Mouse (Mus musculus): ENCODE measurements around the gene Samd4. TPM values are rescaled to one million over a fixed set of nuclear protein-coding genes. Genes with fewer than 3 reads are reported as not detected.

Samd4 gene
- 1.6 and 3.0 TPM in 2 replicates for total RNA-seq (2014; rRNA removed)
- 0.77 and 1.6 TPM in 2 replicates for polyA plus RNA-seq (2012; rRNA removed)

- H3K79me2 ChIP-seq (ENCODE audit: control insufficient read depth, insufficient read depth, low read length) = no peaks in the 10 kb centered on the region
- peak within 1 kb of the TSS; percentile 98 for H3K27ac ChIP-seq (replicated peaks; ENCODE audit: insufficient read depth, low read depth, low read length)
- H3K9ac ChIP-seq (ENCODE audit: low read depth, low read length) = peak within 1 kb of the TSS; percentile 95
- H3K36me3 ChIP-seq (ENCODE audit: control insufficient read depth, insufficient read depth, low read length) = no peaks in the 10 kb centered on the region
- peaks cover 4% of the 10 kb centered on the region for H3K4me1 ChIP-seq (ENCODE audit: control insufficient read depth, insufficient read depth, low read length)
- TF ChIP-seq CTCF (IDR thresholded peaks at IDR 0.05; ENCODE audit: low read depth, low read length) (peak; percentile 52), POLR2A (IDR thresholded peaks at IDR 0.05; ENCODE audit: extremely low read depth, insufficient read depth, low read length) (peak; percentile 78)
- no peaks in the 10 kb centered on the region for H3K27me3 ChIP-seq (ENCODE audit: control insufficient read depth, insufficient read depth, low read length)
- peak; percentile 88 for DNase-seq (ENCODE audit: extremely low read depth, low read depth, low spot score)
- WGBS = under 1% methylated on average over 52 of the region's 54 CpGs
- peak within 1 kb of the TSS; percentile 80 for H3K4me3 ChIP-seq (ENCODE audit: insufficient read depth, low read depth, low read length)
Observed at GRCm38 (mm10) chr14:46882431-46883067, at the start of gene Samd4. Gene Samd4 (plus strand): TSS chr14:46882854.

GRCm38 (mm10) chr14:46839326-46839725 lies 43.3 kb upstream of the Samd4 start:
- no peak for DNase-seq (ENCODE audit: extremely low read depth, low read depth, low spot score)
- Histone ChIP-seq H3K27ac (replicated peaks; ENCODE audit: insufficient read depth, low read depth, low read length) (no peak overlapping the region), H3K4me1 (ENCODE audit: control insufficient read depth, insufficient read depth, low read length) (no peaks in the 10 kb centered on the region), H3K79me2 (ENCODE audit: control insufficient read depth, insufficient read depth, low read length) (peaks cover 7% of the 10 kb centered on the region; the same call in 1 of the 2 replicates), H3K9ac (ENCODE audit: low read depth, low read length) (no peak overlapping the region), H3K36me3 (ENCODE audit: control insufficient read depth, insufficient read depth, low read length) (peaks cover 13% of the 10 kb centered on the region), H3K4me3 (ENCODE audit: insufficient read depth, low read depth, low read length) (no peak overlapping the region), H3K27me3 (ENCODE audit: control insufficient read depth, insufficient read depth, low read length) (no peaks in the 10 kb centered on the region)
- WGBS = 81% methylated on average over 4 of the region's 4 CpGs
- TF ChIP-seq CTCF (IDR thresholded peaks at IDR 0.05; ENCODE audit: low read depth, low read length) (no peak), POLR2A (IDR thresholded peaks at IDR 0.05; ENCODE audit: extremely low read depth, insufficient read depth, low read length) (no peak)

- Histone ChIP-seq H3K4me3 (ENCODE audit: insufficient read depth, low read depth, low read length) (no peak overlapping the region), H3K9ac (ENCODE audit: low read depth, low read length) (no peak overlapping the region), H3K27ac (replicated peaks; ENCODE audit: insufficient read depth, low read depth, low read length) (no peak overlapping the region), H3K36me3 (ENCODE audit: control insufficient read depth, insufficient read depth, low read length) (peaks cover 22% of the 10 kb centered on the region), H3K27me3 (ENCODE audit: control insufficient read depth, insufficient read depth, low read length) (no peaks in the 10 kb centered on the region), H3K79me2 (ENCODE audit: control insufficient read depth, insufficient read depth, low read length) (no peaks in the 10 kb centered on the region), H3K4me1 (ENCODE audit: control insufficient read depth, insufficient read depth, low read length) (peaks cover 2% of the 10 kb centered on the region; the same call in 1 of the 2 replicates)
- TF ChIP-seq CTCF (IDR thresholded peaks at IDR 0.05; ENCODE audit: low read depth, low read length) (no peak), POLR2A (IDR thresholded peaks at IDR 0.05; ENCODE audit: extremely low read depth, insufficient read depth, low read length) (no peak)
- DNase-seq (ENCODE audit: extremely low read depth, low read depth, low spot score) = no peak
- 95% methylated on average over 11 of the region's 11 CpGs for WGBS
Observed at GRCm38 (mm10) chr14:46845706-46846105, 36.9 kb upstream of the Samd4 start.

- peak; percentile 92 for DNase-seq (ENCODE audit: extremely low read depth, low read depth, low spot score)
- H3K4me3 ChIP-seq (ENCODE audit: insufficient read depth, low read depth, low read length) = no peak overlapping the region
- TF ChIP-seq POLR2A (IDR thresholded peaks at IDR 0.05; ENCODE audit: extremely low read depth, insufficient read depth, low read length) = no peak
- no peak for TF ChIP-seq CTCF (IDR thresholded peaks at IDR 0.05; ENCODE audit: low read depth, low read length)
- H3K79me2 ChIP-seq (ENCODE audit: control insufficient read depth, insufficient read depth, low read length) = no peaks in the 10 kb centered on the region
- no peak overlapping the region for H3K9ac ChIP-seq (ENCODE audit: low read depth, low read length)
- no peaks in the 10 kb centered on the region for H3K27me3 ChIP-seq (ENCODE audit: control insufficient read depth, insufficient read depth, low read length)
- no peak overlapping the region for H3K27ac ChIP-seq (replicated peaks; ENCODE audit: insufficient read depth, low read depth, low read length)
- peaks cover 13% of the 10 kb centered on the region for H3K36me3 ChIP-seq (ENCODE audit: control insufficient read depth, insufficient read depth, low read length)
- WGBS = 30% methylated on average over 4 of the region's 4 CpGs
- H3K4me1 ChIP-seq (ENCODE audit: control insufficient read depth, insufficient read depth, low read length) = peaks cover 2% of the 10 kb centered on the region; the same call in 1 of the 2 replicates
Observed at GRCm38 (mm10) chr14:46848063-46848590, 34.5 kb upstream of the Samd4 start.

- no peaks in the 10 kb centered on the region for H3K27me3 ChIP-seq (ENCODE audit: control insufficient read depth, insufficient read depth, low read length)
- no peak for DNase-seq (ENCODE audit: extremely low read depth, low read depth, low spot score)
- H3K27ac ChIP-seq (replicated peaks; ENCODE audit: insufficient read depth, low read depth, low read length) = no peak overlapping the region
- peaks cover 15% of the 10 kb centered on the region for H3K36me3 ChIP-seq (ENCODE audit: control insufficient read depth, insufficient read depth, low read length)
- H3K79me2 ChIP-seq (ENCODE audit: control insufficient read depth, insufficient read depth, low read length) = no peaks in the 10 kb centered on the region
- H3K9ac ChIP-seq (ENCODE audit: low read depth, low read length) = no peak overlapping the region
- H3K4me3 ChIP-seq (ENCODE audit: insufficient read depth, low read depth, low read length) = no peak overlapping the region
- peaks cover 2% of the 10 kb centered on the region; the same call in 1 of the 2 replicates for H3K4me1 ChIP-seq (ENCODE audit: control insufficient read depth, insufficient read depth, low read length)
- WGBS = 88% methylated on average over 5 of the region's 5 CpGs
- no peak for TF ChIP-seq POLR2A (IDR thresholded peaks at IDR 0.05; ENCODE audit: extremely low read depth, insufficient read depth, low read length)
- TF ChIP-seq CTCF (IDR thresholded peaks at IDR 0.05; ENCODE audit: low read depth, low read length) = no peak
Observed at GRCm38 (mm10) chr14:46848736-46849135, 33.9 kb upstream of the Samd4 start.

- Histone ChIP-seq H3K79me2 (ENCODE audit: control insufficient read depth, insufficient read depth, low read length) (no peaks in the 10 kb centered on the region), H3K36me3 (ENCODE audit: control insufficient read depth, insufficient read depth, low read length) (peaks cover 20% of the 10 kb centered on the region), H3K4me3 (ENCODE audit: insufficient read depth, low read depth, low read length) (no peak overlapping the region), H3K4me1 (ENCODE audit: control insufficient read depth, insufficient read depth, low read length) (peaks cover 2% of the 10 kb centered on the region; the same call in 1 of the 2 replicates), H3K27ac (replicated peaks; ENCODE audit: insufficient read depth, low read depth, low read length) (no peak overlapping the region), H3K27me3 (ENCODE audit: control insufficient read depth, insufficient read depth, low read length) (no peaks in the 10 kb centered on the region), H3K9ac (ENCODE audit: low read depth, low read length) (no peak overlapping the region)
- TF ChIP-seq CTCF (IDR thresholded peaks at IDR 0.05; ENCODE audit: low read depth, low read length) (no peak), POLR2A (IDR thresholded peaks at IDR 0.05; ENCODE audit: extremely low read depth, insufficient read depth, low read length) (no peak)
- no peak for DNase-seq (ENCODE audit: extremely low read depth, low read depth, low spot score)
- 98% methylated on average over 1 of the region's 1 CpGs for WGBS
Observed at GRCm38 (mm10) chr14:46849769-46850168, 32.9 kb upstream of the Samd4 start.
